Mouse (Mus musculus) left cerebral cortex, adult 2 months (tissue): ENCODE measurements around the gene Foxp1. TPM values are rescaled to one million over a fixed set of nuclear protein-coding genes. Genes with fewer than 3 reads are reported as not detected.

Experiments used
- DNase-seq, 2 experiments: peaks; one replicate each; pipeline ENCODE4 v3.0.0; 2021 to 2022; ENCODE audit warnings: low spot score in 2 of 2, mixed read lengths in 1 of 2; ENCODE audit errors: extremely low spot score in 1 of 2
- H3K27ac ChIP-seq: fragments of 200-600 bp; 2 replicates; pipeline ENCODE4 v1.8.1; 2022
- H3K4me3 ChIP-seq: fragments of 200-600 bp; 2 replicates; pipeline ENCODE4 v1.8.1; 2022
- CTCF ChIP-seq: fragments of 200-600 bp; IDR thresholded peaks from 2 replicates; pipeline ENCODE4 v1.8.1; 2022; ENCODE audit warnings: antibody characterized with exemption, mild to moderate bottlenecking, moderate library complexity
- intact Hi-C: fragments of 180-260 bp; cut with DNase I; formaldehyde crosslinking; loops from one replicate; pipeline ENCODE4 v1.15.1; 2025
- microRNA-seq, 2 experiments: library from miRNA; unstranded; fragments of <30 nt; microRNA quantifications; one replicate each; pipeline ENCODE4 v1.2.0; 2021
- total RNA-seq, 2 experiments: library from RNA; stranded (reverse); gene quantifications; 2 replicates each; pipeline ENCODE4 v1.2.3; 2021

Foxp1 gene
- total RNA-seq, 2 experiments from 2014 or later = 133 to 139 TPM

DNA sequence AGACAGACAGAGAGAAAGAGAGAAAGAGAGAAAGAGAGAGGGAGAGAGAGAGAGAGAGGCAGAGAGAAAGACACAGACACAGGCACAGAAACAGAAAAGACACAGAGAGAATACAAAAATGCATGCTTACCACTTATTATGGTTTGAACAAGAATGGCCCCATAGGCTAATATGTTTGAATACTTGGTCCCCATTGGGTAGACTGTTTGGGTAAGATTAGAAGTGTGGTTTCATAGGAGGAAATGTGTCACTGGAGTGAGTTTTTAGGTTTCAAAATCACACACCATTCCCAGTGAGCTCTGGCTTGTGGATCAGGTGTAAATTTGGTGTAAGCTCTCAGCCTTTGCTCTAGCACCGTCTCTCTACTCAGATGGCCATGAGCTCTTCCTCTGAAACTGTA is 644.3 kb downstream of the Foxp1 start:
- DNase-seq = no peak
- intact Hi-C loops = no loop called here
- Histone ChIP-seq H3K27ac (no peak overlapping the region), H3K4me3 (no peak overlapping the region)
- no peak for TF ChIP-seq CTCF

DNA sequence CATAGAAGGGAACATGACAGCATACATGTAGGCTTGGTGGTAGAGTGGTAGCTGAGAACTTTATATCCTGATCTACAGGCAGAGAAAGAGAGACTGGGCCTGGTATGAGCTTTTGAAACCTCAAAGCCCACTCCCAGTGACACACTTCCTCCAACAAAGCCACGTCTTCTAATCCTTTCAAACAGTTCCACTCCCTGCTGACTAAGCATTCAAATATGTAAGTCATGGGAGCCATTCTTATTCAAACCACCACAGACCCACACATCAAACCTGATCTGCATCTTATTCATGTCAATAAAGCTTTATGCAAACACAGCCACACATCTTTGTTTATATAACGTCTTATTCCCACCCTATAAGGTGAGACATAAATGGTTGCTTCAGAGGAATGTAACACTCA is 646.1 kb downstream of the Foxp1 start:
- TF ChIP-seq CTCF = no peak
- intact Hi-C loops = no loop called here
- no peak for DNase-seq
- Histone ChIP-seq H3K27ac (no peak overlapping the region), H3K4me3 (no peak overlapping the region)

Small RNAs within 50 kb of the gene (microRNA-seq; reads per million reads assigned to microRNA genes)
- gene Gm22328 (0 reads per million in 2 experiments), gene Gm49348 (0 reads per million in 2 experiments)

Other genes with a start within 250 kb of the Foxp1 start
- gene Eif4e3, start 144.1 kb upstream of the Foxp1 start, total RNA-seq = 10 to 100 TPM; 18.5 to 20.3 TPM
- gene Gm20696, start 144.1 kb upstream of the Foxp1 start, total RNA-seq = 1 to 10 TPM; 9.0 to 9.2 TPM
- 10 to 100 TPM; 46.1 to 47.8 TPM for gene Gpr27, start 170.0 kb upstream of the Foxp1 start, total RNA-seq
- under 1 TPM; 0.63 to 0.96 TPM for gene Prok2, start 203.7 kb upstream of the Foxp1 start, total RNA-seq